Mouse (Mus musculus) myocyte (in vitro differentiated cells): ENCODE measurements around the gene Ctnnd1. TPM values are rescaled to one million over a fixed set of nuclear protein-coding genes. Genes with fewer than 3 reads are reported as not detected.

Source experiments
- H3K27me3 ChIP-seq: one replicate; pipeline ENCODE4 v1.6.1; 2011; ENCODE audit not compliant: control insufficient read depth, insufficient read depth, insufficient read length
- H3K36me3 ChIP-seq: one replicate; pipeline ENCODE4 v1.6.1; 2011; ENCODE audit not compliant: control insufficient read depth, insufficient read depth
- H3K4me2 ChIP-seq: one replicate; pipeline ENCODE4 v1.6.1; 2011; ENCODE audit warnings: low read depth, control low read depth
- H3K4me3 ChIP-seq: one replicate; pipeline ENCODE4 v1.5.1; 2011; ENCODE audit warnings: mild to moderate bottlenecking, control low read depth, moderate library complexity
- H3K79me2 ChIP-seq: one replicate; pipeline ENCODE4 v1.6.1; 2011; ENCODE audit not compliant: control insufficient read depth, insufficient read depth
- H3ac ChIP-seq: one replicate; pipeline ENCODE4 v1.6.1; 2011; ENCODE audit not compliant: control insufficient read depth, insufficient read length
- CEBPB ChIP-seq: IDR thresholded peaks from 2 replicates; pipeline ENCODE4 v1.6.1; 2011; ENCODE audit warnings: mild to moderate bottlenecking, moderate library complexity; ENCODE audit not compliant: poor library complexity, insufficient read depth, severe bottlenecking
- E2F4 ChIP-seq: IDR thresholded peaks from one replicate; pipeline ENCODE4 v1.6.1; 2011; ENCODE audit warnings: mild to moderate bottlenecking, control low read depth, moderate library complexity; ENCODE audit not compliant: insufficient read depth
- MAX ChIP-seq: IDR thresholded peaks from one replicate; pipeline ENCODE4 v1.6.1; 2011; ENCODE audit warnings: low read depth, mild to moderate bottlenecking, control low read depth
- MYOD1 ChIP-seq, 3 experiments: IDR thresholded peaks; one replicate each; pipeline ENCODE4 v1.6.1; 2011; ENCODE audit warnings: control low read depth in 2 of 3, low read depth in 2 of 3, mild to moderate bottlenecking in 2 of 3, moderate library complexity in 1 of 3; ENCODE audit not compliant: insufficient read length in 2 of 3, control insufficient read depth in 1 of 3
- MYOG ChIP-seq, 3 experiments: IDR thresholded peaks; one replicate each; pipeline ENCODE4 v1.6.1; 2011; ENCODE audit warnings: control low read depth in 2 of 3, low read depth in 2 of 3, mild to moderate bottlenecking in 2 of 3; ENCODE audit not compliant: insufficient read length in 2 of 3, control insufficient read depth in 1 of 3, insufficient read depth in 1 of 3
- POLR2A ChIP-seq: IDR thresholded peaks from one replicate; pipeline ENCODE4 v1.6.1; 2011; ENCODE audit warnings: low read depth, mild to moderate bottlenecking, control low read depth, moderate library complexity; ENCODE audit not compliant: insufficient read length
- POLR2AphosphoS2 ChIP-seq: IDR thresholded peaks from one replicate; pipeline ENCODE4 v1.6.1; 2011; ENCODE audit warnings: low read depth, control low read depth; ENCODE audit not compliant: insufficient read length
- REST ChIP-seq: IDR thresholded peaks from one replicate; pipeline ENCODE4 v1.6.1; 2011; ENCODE audit warnings: mild to moderate bottlenecking, control low read depth, moderate library complexity; ENCODE audit not compliant: insufficient read depth, insufficient read length
- SRF ChIP-seq: IDR thresholded peaks from one replicate; pipeline ENCODE4 v1.6.1; 2011; ENCODE audit warnings: low read depth; ENCODE audit not compliant: control insufficient read depth, insufficient read length
- TCF12 ChIP-seq: IDR thresholded peaks from one replicate; pipeline ENCODE4 v1.6.1; 2011; ENCODE audit warnings: mild to moderate bottlenecking, control low read depth; ENCODE audit not compliant: poor library complexity, insufficient read depth, severe bottlenecking
- TCF3 ChIP-seq: IDR thresholded peaks from one replicate; pipeline ENCODE4 v1.6.1; 2011; ENCODE audit warnings: low read depth, control low read depth; ENCODE audit not compliant: insufficient read length
- USF1 ChIP-seq: IDR thresholded peaks from one replicate; pipeline ENCODE4 v1.6.1; 2011; ENCODE audit warnings: low read depth, mild to moderate bottlenecking, control low read depth, moderate library complexity
- polyA plus RNA-seq: library from polyadenylated mRNA; unstranded; fragments of >200 nt; fragmentation: generic; extraction: Trizol; gene quantifications from one replicate; pipeline ENCODE4 v1.2.1, GENCODE M21; 2012; ENCODE audit warnings: missing spikeins

Gene Ctnnd1
- polyA plus RNA-seq, 1 experiment: 64.6 TPM

DNA sequence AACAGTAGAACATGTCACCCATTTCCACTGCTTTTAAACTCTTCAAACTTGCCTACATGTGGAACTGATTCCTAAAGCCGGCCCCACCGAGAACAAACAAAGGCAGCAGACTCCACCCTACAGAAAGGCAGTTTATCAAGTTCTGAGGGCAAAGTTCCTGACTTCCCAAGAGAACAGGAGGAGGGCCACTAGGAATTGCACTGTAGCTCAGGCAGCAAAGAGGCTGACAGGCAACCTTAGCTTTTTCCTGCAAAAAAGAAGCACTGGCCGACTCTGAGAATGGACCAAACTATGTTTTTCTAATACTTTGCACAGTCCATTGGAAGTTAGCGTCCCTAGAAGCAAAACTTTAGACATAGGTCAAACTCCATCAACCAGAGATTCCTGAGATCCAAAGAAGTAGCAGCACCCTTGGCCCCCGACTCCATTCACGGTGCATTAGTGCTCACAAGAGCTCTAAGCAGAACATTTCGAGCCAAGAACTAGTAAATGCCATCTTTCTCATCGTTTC lies 14.3 kb downstream of the Ctnnd1 start:
- no peak overlapping the region for H3K4me3 ChIP-seq
- peaks cover 94% of the 10 kb centered on the region for H3K79me2 ChIP-seq
- no peaks in the 10 kb centered on the region for H3K36me3 ChIP-seq
- peak overlapping the region; percentile 100 for H3K4me2 ChIP-seq
- no peak overlapping the region for H3ac ChIP-seq
- TF ChIP-seq CEBPB (no peak), SRF (no peak), TCF12 (no peak), REST (no peak), POLR2A (no peak), MAX (no peak), MYOG (IDR thresholded peaks at IDR 0.05; ENCODE audit: control insufficient read depth in 1 of 3, insufficient read depth in 1 of 3, insufficient read length in 2 of 3, low read depth in 2 of 3) (no peak), USF1 (no peak), E2F4 (no peak), TCF3 (no peak), MYOD1 (IDR thresholded peaks at IDR 0.05; ENCODE audit: control insufficient read depth in 1 of 3, insufficient read length in 2 of 3, low read depth in 2 of 3) (no peak), POLR2AphosphoS2 (no peak)
- no peaks in the 10 kb centered on the region for H3K27me3 ChIP-seq

DNA sequence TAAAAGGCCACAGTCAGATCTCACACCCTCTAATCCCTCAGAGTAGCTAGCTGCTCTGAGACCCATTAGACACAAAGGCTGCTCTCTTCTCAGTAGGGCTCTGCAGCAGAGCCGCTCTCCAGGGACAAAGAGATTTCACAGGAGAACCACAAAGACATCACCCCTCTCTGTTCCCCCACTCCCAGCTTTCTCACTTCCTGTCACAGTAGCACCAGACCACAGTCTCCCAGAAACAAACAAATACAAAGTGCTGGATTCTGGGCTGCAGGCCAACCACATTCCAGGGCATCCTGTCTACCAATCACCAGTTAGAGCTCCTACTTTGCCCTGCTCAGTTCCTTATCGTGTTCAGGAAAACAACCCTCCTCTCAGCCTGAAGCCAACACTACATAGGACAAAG lies 15.0 kb downstream of the Ctnnd1 start:
- Histone ChIP-seq H3ac (no peak overlapping the region), H3K36me3 (no peaks in the 10 kb centered on the region), H3K4me2 (peak overlapping the region; percentile 100), H3K4me3 (no peak overlapping the region), H3K27me3 (no peaks in the 10 kb centered on the region), H3K79me2 (peaks cover 94% of the 10 kb centered on the region)
- TF ChIP-seq E2F4 (no peak), CEBPB (0 out of 2 replicates have a peak, but pooled peaks have one; percentile 4)

DNA sequence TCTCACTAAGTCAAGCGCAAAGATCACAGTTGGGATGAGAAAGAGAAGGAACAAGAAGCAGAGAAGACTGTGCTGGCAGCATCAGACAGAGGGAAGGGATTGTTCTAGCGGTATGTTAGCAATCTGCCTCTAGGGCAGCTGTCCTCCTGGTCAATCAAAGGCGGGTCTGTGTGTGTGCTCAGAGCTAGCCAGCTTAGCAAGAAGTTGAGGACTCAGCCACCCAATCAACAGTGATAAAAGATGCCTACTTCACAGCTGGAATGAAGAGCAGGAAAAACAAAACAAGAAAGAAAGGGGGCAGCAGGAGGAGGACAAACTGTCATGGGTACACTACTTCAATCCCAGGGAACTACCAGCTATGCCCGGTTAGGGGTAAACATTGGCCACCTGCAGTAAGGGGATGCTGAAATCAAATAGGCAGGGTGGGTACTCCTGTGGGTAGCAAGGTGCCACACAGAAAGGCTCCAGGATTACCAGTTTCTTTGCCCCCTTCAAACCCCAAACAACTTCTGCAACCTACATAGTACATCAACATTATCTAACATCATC lies 15.6 kb downstream of the Ctnnd1 start:
- TF ChIP-seq REST: no peak
- no peak for TF ChIP-seq POLR2AphosphoS2
- no peak for TF ChIP-seq MAX
- peak; percentile 18 for TF ChIP-seq TCF12
- no peak for TF ChIP-seq SRF
- TF ChIP-seq POLR2A: peak; percentile 19
- TF ChIP-seq E2F4: no peak
- TF ChIP-seq CEBPB: no peak
- no peak for TF ChIP-seq USF1
- TF ChIP-seq TCF3: no peak
- peak; percentile 90 to 94 (median 94) for TF ChIP-seq MYOD1 (IDR thresholded peaks at IDR 0.05; ENCODE audit: control insufficient read depth in 1 of 3, insufficient read length in 2 of 3, low read depth in 2 of 3)
- TF ChIP-seq MYOG (IDR thresholded peaks at IDR 0.05; ENCODE audit: control insufficient read depth in 1 of 3, insufficient read depth in 1 of 3, insufficient read length in 2 of 3, low read depth in 2 of 3): peak in 2 of 3 experiments; percentile 65 to 84
- Histone ChIP-seq H3K4me3 (peak overlapping the region; percentile 12), H3K79me2 (peaks cover 94% of the 10 kb centered on the region), H3K4me2 (peak overlapping the region; percentile 100), H3K36me3 (no peaks in the 10 kb centered on the region), H3ac (no peak overlapping the region), H3K27me3 (no peaks in the 10 kb centered on the region)

DNA sequence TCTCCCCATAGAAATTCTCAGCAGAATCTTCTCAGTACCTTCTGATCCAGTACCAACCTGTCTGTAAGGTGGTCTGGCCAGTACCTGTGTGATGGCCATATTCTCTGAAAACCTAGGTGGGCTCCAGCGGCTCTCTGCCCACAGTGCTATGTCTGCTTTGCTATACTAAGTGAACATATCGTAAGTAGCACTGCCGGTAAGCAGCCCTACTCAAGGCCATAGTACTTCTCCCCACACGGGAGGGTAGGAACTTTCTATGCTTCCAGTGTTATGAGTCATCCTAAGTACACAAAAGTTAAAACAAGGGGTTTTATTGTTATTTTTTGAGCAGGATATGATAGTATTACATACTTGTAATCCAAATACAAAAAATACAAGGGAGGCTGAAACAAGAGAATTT lies 16.6 kb downstream of the Ctnnd1 start:
- TF ChIP-seq SRF (no peak), REST (no peak), TCF3 (no peak), USF1 (no peak), MAX (no peak), MYOD1 (IDR thresholded peaks at IDR 0.05; ENCODE audit: control insufficient read depth in 1 of 3, insufficient read length in 2 of 3, low read depth in 2 of 3) (no peak), TCF12 (no peak), POLR2A (no peak), MYOG (IDR thresholded peaks at IDR 0.05; ENCODE audit: control insufficient read depth in 1 of 3, insufficient read depth in 1 of 3, insufficient read length in 2 of 3, low read depth in 2 of 3) (no peak), CEBPB (no peak), E2F4 (no peak), POLR2AphosphoS2 (no peak)
- H3K79me2 ChIP-seq: peaks cover 94% of the 10 kb centered on the region
- H3K27me3 ChIP-seq: no peaks in the 10 kb centered on the region
- peak overlapping the region; percentile 100 for H3K4me2 ChIP-seq
- peak overlapping the region; percentile 12 for H3K4me3 ChIP-seq
- no peaks in the 10 kb centered on the region for H3K36me3 ChIP-seq
- H3ac ChIP-seq: no peak overlapping the region

DNA sequence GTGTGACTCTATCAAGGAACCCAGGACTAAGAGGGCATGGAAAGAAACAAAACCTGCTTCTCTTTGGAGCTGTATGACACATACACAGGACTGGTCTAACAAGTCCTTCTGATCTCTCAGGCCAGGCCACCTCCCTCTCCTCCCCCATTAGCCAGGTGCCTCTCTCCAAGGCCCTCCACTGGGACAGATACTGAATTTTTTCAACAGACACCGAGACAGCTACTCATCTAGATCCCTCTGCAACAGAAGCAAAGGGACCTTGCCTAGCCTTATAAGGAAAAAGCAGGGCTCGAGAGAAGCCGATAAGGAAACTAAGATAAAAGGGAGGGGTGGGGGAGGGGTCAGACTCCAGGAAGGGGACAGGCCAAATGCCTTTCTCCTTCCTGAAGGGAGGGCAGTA lies 17.6 kb downstream of the Ctnnd1 start:
- Histone ChIP-seq H3K4me2 (peak overlapping the region; percentile 100), H3ac (no peak overlapping the region), H3K4me3 (no peak overlapping the region)

More for the DNA sequence above, 17.6 kb downstream of the Ctnnd1 start:
- no peaks in the 10 kb centered on the region for H3K36me3 ChIP-seq
- TF ChIP-seq POLR2A (no peak), E2F4 (no peak), TCF3 (no peak), TCF12 (no peak), USF1 (no peak), MAX (no peak), MYOG (IDR thresholded peaks at IDR 0.05; ENCODE audit: control insufficient read depth in 1 of 3, insufficient read depth in 1 of 3, insufficient read length in 2 of 3, low read depth in 2 of 3) (no peak), REST (no peak), CEBPB (no peak), SRF (no peak), POLR2AphosphoS2 (no peak), MYOD1 (IDR thresholded peaks at IDR 0.05; ENCODE audit: control insufficient read depth in 1 of 3, insufficient read length in 2 of 3, low read depth in 2 of 3) (no peak)
- peaks cover 94% of the 10 kb centered on the region for H3K79me2 ChIP-seq
- H3K27me3 ChIP-seq: no peaks in the 10 kb centered on the region
